In genomic region chr2:32449761-32450754, GRCm38 (mm10) we compare ENCODE assay signal across 8 mouse cellular contexts. TPM values are rescaled to one million over a fixed set of nuclear protein-coding genes. Genes with fewer than 3 reads are reported as not detected.
A peak's percentile ranks its signal among the peaks of the same experiment; 100 is the strongest.
DNase-seq lines count a peak whose midpoint lies in the region; ATAC-seq and TF ChIP-seq lines count a peak whose summit lies in the region.

TSS of gene Naif1 (plus strand) at chr2:32450457.

- H3K27ac ChIP-seq in kidney, embryonic 16.5 days (ENCODE audit: low read length), result peak within 1 kb of the TSS; percentile 82
- peak within 1 kb of the TSS; percentile 70 for H3K27ac ChIP-seq in bone marrow macrophage, adult 2 months (ENCODE audit: insufficient read depth, low read depth, low read length)
- peak within 1 kb of the TSS; percentile 99 for H3K27ac ChIP-seq in forebrain, embryonic 16.5 days (ENCODE audit: low read length)
- peak within 1 kb of the TSS; percentile 96 for H3K27ac ChIP-seq in liver, embryonic 11.5 days (ENCODE audit: low read depth, low read length)

- 79% methylated on average over 15 of the region's 15 CpGs for WGBS in kidney, embryonic 16.5 days
- 75% methylated on average over 15 of the region's 15 CpGs for WGBS in forebrain, embryonic 16.5 days
- WGBS in liver, embryonic 11.5 days, result 66% methylated on average over 15 of the region's 15 CpGs

- no peak for ATAC-seq in kidney, embryonic 16.5 days (ENCODE audit: low FRiP score, low TSS enrichment)
- ATAC-seq in forebrain, embryonic 16.5 days, result no peak
- ATAC-seq in liver, embryonic 11.5 days (replicated peaks; ENCODE audit: low FRiP score), result no peak
- no peak for ATAC-seq in inflammation-experienced regulatory T-cells, adult 6 months

- H3K9me3 ChIP-seq in kidney, embryonic 16.5 days (ENCODE audit: low read length), result no peaks in the 10 kb centered on the region
- H3K9me3 ChIP-seq in forebrain, embryonic 16.5 days (ENCODE audit: control insufficient read depth, low read length), result no peaks in the 10 kb centered on the region
- no peaks in the 10 kb centered on the region for H3K9me3 ChIP-seq in liver, embryonic 11.5 days (ENCODE audit: control insufficient read depth, low read length)

- H3K4me2 ChIP-seq in kidney, embryonic 16.5 days (replicated peaks; ENCODE audit: low read depth, low read length), result peak within 1 kb of the TSS; percentile 82
- H3K4me2 ChIP-seq in forebrain, embryonic 16.5 days (ENCODE audit: low read length), result peak within 1 kb of the TSS; percentile 77
- peak within 1 kb of the TSS; percentile 97 for H3K4me2 ChIP-seq in liver, embryonic 11.5 days

- no peaks in the 10 kb centered on the region for H3K27me3 ChIP-seq in kidney, embryonic 16.5 days (ENCODE audit: insufficient read depth, low read length)
- H3K27me3 ChIP-seq in forebrain, embryonic 16.5 days (replicated peaks; ENCODE audit: control insufficient read depth, insufficient read depth, low read length), result no peaks in the 10 kb centered on the region
- no peaks in the 10 kb centered on the region for H3K27me3 ChIP-seq in liver, embryonic 11.5 days (replicated peaks; ENCODE audit: control insufficient read depth, insufficient read depth, low read length)
- H3K27me3 ChIP-seq in splenic B cell, adult 2 months (ENCODE audit: control insufficient read depth, insufficient read depth, low read length, poor library complexity, severe bottlenecking), result no peaks in the 10 kb centered on the region

- peaks cover 35% of the 10 kb centered on the region for H3K4me1 ChIP-seq in kidney, embryonic 16.5 days (ENCODE audit: insufficient read depth, low read length)
- peaks cover 41% of the 10 kb centered on the region for H3K4me1 ChIP-seq in bone marrow macrophage, adult 2 months (ENCODE audit: control insufficient read depth, insufficient read depth, low read length)
- peaks cover 34% of the 10 kb centered on the region for H3K4me1 ChIP-seq in forebrain, embryonic 16.5 days (replicated peaks; ENCODE audit: control insufficient read depth, insufficient read depth, low read length)
- H3K4me1 ChIP-seq in liver, embryonic 11.5 days (replicated peaks; ENCODE audit: control insufficient read depth, insufficient read depth, low read length), result peaks cover 31% of the 10 kb centered on the region

- peak within 1 kb of the TSS; percentile 80 for H3K4me3 ChIP-seq in kidney, embryonic 16.5 days (ENCODE audit: low read length)
- H3K4me3 ChIP-seq in bone marrow macrophage, adult 2 months (ENCODE audit: insufficient read depth, low read length), result peak within 1 kb of the TSS; percentile 84
- H3K4me3 ChIP-seq in forebrain, embryonic 16.5 days (replicated peaks; ENCODE audit: low read length), result peak within 1 kb of the TSS; percentile 78
- peak within 1 kb of the TSS; percentile 86 for H3K4me3 ChIP-seq in liver, embryonic 11.5 days (ENCODE audit: low read depth, low read length)

- H3K36me3 ChIP-seq in kidney, embryonic 16.5 days (ENCODE audit: insufficient read depth, low read length), result 0 out of 2 replicates have a peak, but pooled peaks cover 4% of the 10 kb centered on the region
- no peaks in the 10 kb centered on the region for H3K36me3 ChIP-seq in forebrain, embryonic 16.5 days (ENCODE audit: control insufficient read depth, insufficient read depth)
- H3K36me3 ChIP-seq in liver, embryonic 11.5 days (ENCODE audit: control insufficient read depth, insufficient read depth, low read length), result no peaks in the 10 kb centered on the region; the same call in 1 of the 2 replicates
- H3K36me3 ChIP-seq in splenic B cell, adult 2 months (ENCODE audit: control insufficient read depth, insufficient read depth, low read length, poor library complexity, severe bottlenecking), result 0 out of 2 replicates have a peak, but pooled peaks cover 3% of the 10 kb centered on the region

- H3K9ac ChIP-seq in kidney, embryonic 16.5 days (replicated peaks; ENCODE audit: low read length), result peak within 1 kb of the TSS; percentile 83
- peak within 1 kb of the TSS; percentile 75 for H3K9ac ChIP-seq in forebrain, embryonic 16.5 days (replicated peaks; ENCODE audit: low read depth, low read length)
- peak within 1 kb of the TSS; percentile 85 for H3K9ac ChIP-seq in liver, embryonic 11.5 days (ENCODE audit: low read depth, low read length)

- TF ChIP-seq CTCF in bone marrow macrophage, adult 2 months (IDR thresholded peaks at IDR 0.05; ENCODE audit: low read depth, low read length), result no peak

- no peak for DNase-seq in kidney, postnatal 10 days
- DNase-seq in liver, embryonic 11.5 days (ENCODE audit: low spot score), result no peak
- peak; percentile 44 for DNase-seq in splenic B cell, adult 2 months (ENCODE audit: low read depth, low spot score)
- no peak for DNase-seq in urinary bladder, postnatal 4 days (ENCODE audit: low spot score in 2 of 2)

- no peak for TF ChIP-seq POLR2A in bone marrow macrophage, adult 2 months (IDR thresholded peaks at IDR 0.05; ENCODE audit: borderline replicate concordance, low read depth, low read length)

RNA-seq across cellular contexts. Expression of gene Naif1, which starts in this region (rescaled TPM):
- 7.3 and 8.2 TPM in 2 replicates for polyA plus RNA-seq in kidney, embryonic 16.5 days (2015; fragmentation: Nextera tagmentation; extraction: Ambion mirVana)
- polyA plus RNA-seq in bone marrow macrophage, adult 2 months (2012; ENCODE audit: insufficient read depth, insufficient read length, missing spikeins), result 5.5 and 6.0 TPM in 2 replicates
- 7.0 and 7.5 TPM in 2 replicates for polyA plus RNA-seq in forebrain, embryonic 16.5 days (2015; fragmentation: Nextera tagmentation; extraction: Ambion mirVana)
- 4.5 and 5.4 TPM in 2 replicates for polyA plus RNA-seq in liver, embryonic 11.5 days (2014; fragmentation: Nextera tagmentation; extraction: Ambion mirVana)
- polyA plus RNA-seq in inflammation-experienced regulatory T-cells, adult 6 months (2017; shearing (Covaris generic)), result 1 to 10 TPM; 4.6 to 6.0 (median 4.8) TPM
